Mouse (Mus musculus): ENCODE measurements around the gene Btbd35f27. TPM values are rescaled to one million over a fixed set of nuclear protein-coding genes. Genes with fewer than 3 reads are reported as not detected.
"Not testable (repeated sequence)": the region's sequence is repeated elsewhere in the genome, so short reads cannot be mapped to it uniquely, and the experiment has no call there.

Gene Btbd35f27
- not detected in 2 replicates for polyA plus RNA-seq (2012; rRNA removed)

DNA sequence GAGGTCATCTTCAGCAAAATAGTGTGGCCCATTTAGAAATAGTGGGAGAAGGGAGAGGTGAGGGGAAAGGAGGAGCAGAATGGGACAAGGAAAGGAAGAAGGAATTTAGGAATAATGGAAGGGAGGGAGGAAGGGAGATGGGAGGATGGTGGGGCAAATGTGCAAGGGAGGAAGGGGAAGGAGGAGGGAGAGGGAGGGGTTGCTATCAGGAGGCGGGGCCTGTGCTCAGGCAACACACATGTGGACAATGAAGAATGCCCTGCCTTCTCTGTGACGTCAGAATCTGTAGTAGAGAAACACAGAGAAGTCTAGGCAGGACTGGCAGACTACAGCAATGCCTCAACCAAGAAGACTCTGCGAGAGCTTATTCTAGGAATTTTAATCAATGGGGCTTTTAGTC is at the start of gene Btbd35f27:
Gene Btbd35f27 (plus strand): TSS at position 301 of the 400 bp plus-strand sequence.
- H3K27ac ChIP-seq (ENCODE audit: insufficient read depth, low read length); H3K27me3 ChIP-seq (ENCODE audit: control insufficient read depth, insufficient read depth, low read length); DNase-seq; H3K4me3 ChIP-seq (replicated peaks; ENCODE audit: insufficient read depth, low read depth, low read length); H3K4me1 ChIP-seq (ENCODE audit: control insufficient read depth, insufficient read depth, low read length): not testable (repeated sequence)
- 50% methylated on average over 2 of the region's 3 CpGs for WGBS

Other genes starting within 250 kb of the Btbd35f27 start
- not detected in 2 replicates for gene Btbd35f4, start 151.6 kb upstream of the Btbd35f27 start, polyA plus RNA-seq (2012; rRNA removed)

Data from cerebellum, adult 2 months (tissue).